Mouse (Mus musculus) heart, postnatal 10 days (tissue): ENCODE measurements around the gene Sept8. TPM values are rescaled to one million over a fixed set of nuclear protein-coding genes. Genes with fewer than 3 reads are reported as not detected.

Experiments used
- DNase-seq, 2 experiments: peaks; one replicate each; pipeline ENCODE4 v3.0.0; 2021
- intact Hi-C: fragments of 180-260 bp; cut with DNase I; formaldehyde crosslinking; loops from one replicate; pipeline ENCODE4 v1.15.1; 2025
- total RNA-seq, 2 experiments: library from RNA; stranded (reverse); gene quantifications; 2 replicates each; pipeline ENCODE4 v1.2.3; 2021

The Sept8 gene
- total RNA-seq, result 10 to 100 TPM; 62.5 to 62.7 TPM

DNA sequence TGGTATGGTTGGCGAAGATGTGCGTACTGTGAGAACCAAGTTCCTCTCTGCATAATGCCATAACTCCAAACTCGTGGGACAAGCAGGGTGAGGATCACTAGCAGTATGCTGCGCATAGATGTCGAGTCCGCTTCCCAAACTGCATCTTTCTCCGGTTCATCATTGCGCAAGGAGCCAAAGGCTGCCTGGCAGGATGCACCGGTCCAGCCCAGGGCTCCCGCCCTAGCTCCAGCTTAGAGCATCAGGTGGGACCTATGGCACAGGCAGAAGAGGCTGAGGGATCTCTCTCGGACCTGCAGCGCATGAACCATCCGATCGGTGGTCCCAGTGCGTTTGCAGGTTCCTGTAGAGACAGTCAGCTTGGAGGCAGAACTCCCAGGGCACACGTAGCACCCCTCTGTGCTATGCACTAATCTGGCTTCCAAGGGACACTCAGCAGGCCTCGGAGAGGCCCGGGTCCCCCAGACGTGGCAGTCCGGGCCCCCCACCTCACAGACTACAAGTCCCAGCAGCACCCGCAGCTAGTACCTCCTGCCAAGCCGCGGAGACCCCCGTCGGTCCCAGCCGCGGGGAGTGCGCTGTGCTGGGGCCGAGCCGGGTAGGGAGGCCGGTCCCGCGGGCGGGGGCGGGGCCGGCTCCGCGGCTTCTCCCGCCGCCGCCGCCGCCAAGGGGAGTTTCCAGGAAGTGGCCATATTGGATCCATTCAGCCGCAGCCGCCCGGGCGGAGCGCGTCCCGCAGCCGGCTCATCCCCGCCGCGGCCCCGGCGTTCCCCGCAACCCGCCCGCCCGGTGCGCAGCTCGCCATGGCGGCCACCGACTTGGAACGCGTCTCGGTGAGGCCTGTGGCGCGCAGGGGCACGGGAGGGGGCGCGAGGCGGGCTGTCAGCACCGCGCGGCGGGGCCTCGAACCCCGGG is at the start of gene Sept8:
Gene Sept8 (plus strand): TSS at position 51 of the 915 bp plus-strand sequence.
- DNase-seq, result peak; percentile 68 to 74
- intact Hi-C loops, result no loop called here

DNA sequence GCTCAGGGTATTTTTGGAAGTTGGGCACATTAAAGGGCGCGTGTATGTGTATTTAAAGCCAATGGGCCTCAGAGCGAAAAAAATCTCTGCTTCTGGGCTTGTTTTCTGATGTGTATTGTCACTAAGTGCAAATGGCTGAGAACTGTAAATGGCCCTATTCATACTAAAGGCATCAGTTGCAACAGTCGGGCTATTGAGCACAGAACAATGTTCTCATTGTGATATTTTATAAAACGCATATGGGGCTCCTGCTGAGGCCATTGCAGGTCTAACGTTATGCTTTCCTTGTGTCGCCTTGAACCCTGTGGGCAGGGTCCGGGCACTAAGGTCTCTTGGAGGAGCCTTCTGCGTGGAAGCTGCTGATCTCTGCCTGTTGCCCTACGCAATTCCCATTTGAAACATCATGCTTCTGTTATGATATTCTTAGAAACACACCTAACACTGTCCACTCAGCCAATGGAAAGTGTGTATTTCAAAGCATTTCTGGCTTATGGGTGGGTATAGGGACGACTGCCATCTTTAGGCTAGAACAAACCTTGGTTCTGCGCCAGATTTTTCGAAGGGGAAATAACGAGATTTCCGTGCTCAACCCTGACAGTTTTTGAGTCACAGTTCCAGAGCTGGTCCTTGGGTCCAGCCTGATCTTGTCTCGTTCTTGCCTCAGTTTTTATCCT is 49.6 kb upstream of the Sept8 start:
- intact Hi-C loops, result loop anchor here (1.0 to 5.0 kb wide), 2 partner anchors 57 to 156 kb away; no protein-coding TSS in a partner anchor
- DNase-seq, result no peak

DNA sequence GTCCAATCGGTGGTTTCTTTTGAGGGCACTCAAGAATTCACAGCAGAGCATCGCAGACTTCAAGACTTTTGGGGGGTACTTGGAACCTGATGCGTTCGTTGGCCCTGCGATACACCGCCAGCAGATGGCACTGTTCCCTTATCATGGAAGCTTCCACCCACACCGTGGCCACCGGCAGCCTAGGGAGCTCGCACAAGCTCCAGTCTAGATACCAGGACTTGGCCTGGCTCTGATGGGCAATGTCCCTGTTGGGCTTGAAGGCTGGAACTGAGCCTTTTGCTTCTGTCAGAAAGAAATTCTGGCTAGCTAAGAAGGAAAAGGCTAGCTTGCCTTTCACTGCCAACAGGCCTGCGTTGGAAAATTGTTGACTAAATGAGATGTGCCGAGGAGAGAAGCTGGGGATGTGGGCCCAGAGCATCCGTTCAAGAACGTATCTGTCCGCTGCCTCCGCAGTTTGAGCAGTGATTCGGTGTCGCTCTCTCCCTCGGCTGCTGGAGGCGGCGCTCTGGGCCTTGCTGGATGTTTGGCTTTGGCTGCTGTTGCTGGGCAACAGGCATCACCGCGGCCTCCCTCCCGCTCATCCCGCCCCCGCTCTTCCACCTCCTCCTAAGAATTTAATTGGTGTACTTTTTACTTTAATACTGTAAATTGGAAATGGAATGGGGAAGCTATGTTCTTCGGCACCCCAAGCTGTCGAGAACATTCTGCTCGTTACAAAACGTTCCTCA is 48.9 kb upstream of the Sept8 start, which contains the start of gene Gm9837:
Gene Gm9837 (minus strand): TSS at position 512 of the 728 bp plus-strand sequence.
- peak; percentile 93 to 95 for DNase-seq
- intact Hi-C loops, result loop anchor here (1.0 to 5.0 kb wide), 7 partner anchors 41 to 267 kb away; partner anchors contain the start of gene Kif3a

DNA sequence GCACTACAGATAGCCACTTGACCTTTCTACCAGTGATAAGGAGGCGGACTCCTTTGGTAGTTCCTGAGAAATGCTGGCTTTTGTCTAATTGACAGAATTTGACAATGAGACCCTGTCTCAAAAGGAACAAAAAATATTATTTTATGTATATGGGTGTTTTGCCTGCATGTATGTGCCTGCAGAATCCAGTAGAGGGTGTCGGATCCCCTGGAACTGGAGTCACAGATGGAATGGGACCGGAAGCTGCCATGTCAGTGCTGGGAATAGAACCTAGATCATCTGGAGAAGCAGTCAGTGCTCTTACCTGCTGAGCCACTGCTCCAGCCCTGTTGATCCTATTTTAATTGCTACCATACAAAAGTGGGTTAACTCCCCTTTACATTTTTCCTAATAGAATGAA is 46.3 kb upstream of the Sept8 start:
- intact Hi-C loops, result loop anchor here (5.0 kb wide), 1 partner anchor 95 kb away; the partner anchor contains the start of gene Kif3a
- DNase-seq, result no peak

DNA sequence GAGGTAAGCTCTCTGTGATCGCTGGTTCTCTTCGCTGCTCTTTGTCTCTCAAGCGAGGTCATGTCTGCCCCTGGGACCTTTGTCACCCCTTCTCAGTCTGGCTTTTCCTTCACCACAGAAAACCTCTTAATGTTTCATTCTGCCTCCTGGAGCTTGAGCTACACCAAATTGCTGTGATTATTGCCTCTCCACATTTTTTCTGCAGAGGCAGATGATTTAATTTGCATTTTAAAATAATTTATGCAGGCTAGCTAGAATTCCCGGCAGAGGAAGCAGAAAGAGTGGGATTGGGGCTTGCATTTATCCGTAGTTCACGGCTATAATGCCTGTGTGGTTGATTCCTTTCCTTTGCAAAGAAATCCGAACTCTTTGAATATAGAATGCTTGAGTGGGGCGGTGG is 43.4 kb upstream of the Sept8 start:
- no peak for DNase-seq
- intact Hi-C loops, result no loop called here

DNA sequence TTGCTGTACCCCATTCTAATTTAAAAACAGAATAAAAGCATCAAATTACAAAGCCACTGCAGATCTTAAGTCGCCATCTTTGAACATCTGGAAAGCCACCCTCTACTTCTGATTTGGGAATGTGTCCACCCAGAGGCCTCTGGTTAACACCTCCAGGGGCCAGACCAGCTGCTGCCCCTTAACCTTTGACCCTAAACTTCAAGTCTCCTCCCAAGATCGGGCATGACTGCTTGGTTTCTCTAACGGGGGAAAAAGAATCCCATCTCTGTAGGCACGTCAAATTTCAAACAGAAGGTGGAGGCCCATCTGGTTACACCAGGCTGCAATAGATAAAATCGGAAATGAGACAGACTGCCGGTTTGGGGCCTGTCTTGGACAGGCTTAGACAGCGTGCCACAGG is 41.2 kb upstream of the Sept8 start:
- DNase-seq, result no peak
- intact Hi-C loops, result no loop called here

DNA sequence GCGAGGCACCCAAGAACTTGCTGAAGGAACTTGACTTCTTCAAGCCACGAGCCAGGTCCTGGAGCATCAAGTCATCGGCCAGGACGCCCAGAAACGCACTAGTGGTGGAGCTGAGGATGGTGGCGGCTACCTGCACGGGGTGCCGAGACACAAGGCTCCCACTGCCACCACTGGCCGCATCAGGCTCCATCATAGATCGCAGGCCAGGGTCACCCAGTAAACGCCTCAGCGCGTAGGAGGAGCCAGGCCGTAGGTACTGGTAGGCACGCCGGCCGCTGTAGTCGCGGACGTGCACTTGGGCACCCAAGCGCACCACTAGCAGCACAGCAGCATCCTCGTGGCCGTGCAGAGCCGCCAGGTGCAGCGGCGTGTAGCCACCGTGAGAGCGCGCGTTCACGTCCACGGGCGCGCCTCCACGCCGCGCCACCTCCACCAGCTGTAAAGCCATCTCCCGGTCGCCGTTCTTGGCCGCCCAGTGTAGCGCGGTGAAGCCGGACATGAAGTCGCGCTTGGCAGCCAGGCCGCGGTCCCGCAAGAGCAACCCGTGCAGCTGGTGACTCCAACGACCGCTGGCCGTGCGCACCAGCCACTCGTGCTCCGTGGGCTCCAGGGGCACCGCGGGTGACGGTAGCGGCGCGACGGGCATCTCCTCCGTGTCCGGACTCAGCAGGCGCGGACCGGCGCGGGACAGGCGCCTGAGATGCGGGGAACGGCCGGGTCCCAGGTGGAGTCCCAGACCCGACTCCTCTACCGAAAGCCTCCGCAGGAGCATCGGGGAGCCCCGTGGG is 40.5 kb upstream of the Sept8 start:
- intact Hi-C loops, result no loop called here
- DNase-seq, result no peak

DNA sequence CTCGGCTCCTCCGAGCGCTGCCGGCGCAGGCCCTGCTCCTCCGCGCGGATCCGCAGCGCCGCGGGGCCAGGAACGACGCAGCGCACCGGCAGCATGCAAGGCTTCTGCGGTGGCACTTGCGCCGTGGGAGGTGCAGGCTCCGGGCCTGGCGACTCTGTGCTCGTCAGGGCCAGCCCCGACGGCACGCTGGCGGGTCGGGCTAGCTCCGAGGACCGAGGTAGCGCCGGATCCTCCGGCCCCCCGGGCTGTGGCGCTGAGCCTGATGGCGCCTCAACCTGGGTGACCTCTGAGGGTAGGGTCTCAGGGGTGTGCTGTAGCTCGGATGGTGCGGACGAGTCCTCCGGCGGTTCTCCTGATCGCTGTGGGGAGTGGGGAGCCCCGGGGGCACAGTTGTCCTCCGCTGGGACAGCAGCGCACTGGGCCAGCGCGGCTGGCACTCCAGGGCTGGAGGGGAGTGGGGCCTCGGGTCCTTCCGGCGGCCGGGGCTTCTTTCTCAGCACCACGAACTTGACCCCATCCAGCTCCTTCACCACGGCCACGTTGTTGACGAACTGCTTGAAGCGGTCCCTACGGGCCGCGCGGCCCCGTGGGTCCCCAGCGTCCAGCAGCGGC is 39.8 kb upstream of the Sept8 start:
- intact Hi-C loops, result no loop called here
- DNase-seq, result no peak

DNA sequence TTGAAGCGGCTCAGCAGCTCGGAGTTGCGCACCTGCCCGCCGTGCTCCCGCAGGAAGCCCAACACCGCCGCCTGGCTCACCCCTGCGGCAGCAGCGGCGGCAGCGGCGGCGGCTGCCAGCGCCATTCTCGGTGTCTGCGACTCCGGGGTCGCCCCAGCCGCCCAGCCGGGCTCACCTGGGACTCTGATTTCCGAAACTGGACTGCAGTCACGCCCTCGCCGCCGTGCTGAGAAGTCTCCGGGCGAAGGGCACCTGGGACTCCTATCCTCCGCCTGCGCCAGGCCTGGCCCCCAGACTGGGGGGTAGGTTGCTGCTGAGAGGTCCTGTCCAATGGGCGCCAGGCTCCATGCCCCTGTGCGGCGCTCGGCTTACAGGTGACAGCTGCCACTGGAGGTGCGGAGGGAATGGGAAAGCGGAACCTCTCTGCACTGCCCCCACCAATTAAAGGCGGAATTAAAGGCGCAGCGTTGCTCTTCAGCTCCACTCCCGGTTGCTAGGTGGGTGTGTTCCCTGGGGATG is 39.2 kb upstream of the Sept8 start, which contains the start of the genes Gm9945 and Sowaha:
Gene Gm9945 (plus strand): TSS at position 384 of the 519 bp plus-strand sequence.
Gene Sowaha (minus strand): TSS at position 492 of the 519 bp plus-strand sequence.
- intact Hi-C loops, result no loop called here
- DNase-seq, result no peak

DNA sequence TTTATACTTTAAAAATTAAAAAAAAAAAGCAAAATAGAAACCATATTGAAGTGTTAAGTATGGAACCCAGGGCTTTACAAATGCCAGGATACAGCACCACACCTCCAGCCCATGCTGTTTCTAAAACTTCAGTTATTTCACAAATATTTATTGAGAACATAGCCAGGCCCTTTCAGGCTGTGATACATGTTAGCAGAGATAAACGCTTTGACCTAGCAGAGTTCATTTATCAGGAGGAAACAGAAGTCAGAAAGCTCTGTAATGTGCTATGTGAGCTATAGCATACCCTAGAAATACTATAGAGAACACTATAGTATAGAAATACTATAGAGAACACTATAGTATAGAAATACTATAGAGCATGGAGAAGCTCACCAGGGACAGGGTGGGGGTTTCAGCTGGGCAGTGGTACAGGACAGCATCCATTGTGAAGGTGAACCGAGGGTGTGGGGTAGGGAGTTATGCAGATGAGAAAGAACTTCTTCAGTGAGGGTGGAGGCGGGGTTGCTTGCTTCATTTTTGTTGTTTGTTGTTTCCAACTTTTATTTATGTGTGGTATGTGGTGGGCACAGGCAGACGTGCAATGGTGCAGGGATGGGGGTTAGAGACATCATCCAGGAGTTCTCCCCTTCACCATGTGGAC is 37.8 kb upstream of the Sept8 start:
- DNase-seq, result no peak
- intact Hi-C loops, result no loop called here

DNA sequence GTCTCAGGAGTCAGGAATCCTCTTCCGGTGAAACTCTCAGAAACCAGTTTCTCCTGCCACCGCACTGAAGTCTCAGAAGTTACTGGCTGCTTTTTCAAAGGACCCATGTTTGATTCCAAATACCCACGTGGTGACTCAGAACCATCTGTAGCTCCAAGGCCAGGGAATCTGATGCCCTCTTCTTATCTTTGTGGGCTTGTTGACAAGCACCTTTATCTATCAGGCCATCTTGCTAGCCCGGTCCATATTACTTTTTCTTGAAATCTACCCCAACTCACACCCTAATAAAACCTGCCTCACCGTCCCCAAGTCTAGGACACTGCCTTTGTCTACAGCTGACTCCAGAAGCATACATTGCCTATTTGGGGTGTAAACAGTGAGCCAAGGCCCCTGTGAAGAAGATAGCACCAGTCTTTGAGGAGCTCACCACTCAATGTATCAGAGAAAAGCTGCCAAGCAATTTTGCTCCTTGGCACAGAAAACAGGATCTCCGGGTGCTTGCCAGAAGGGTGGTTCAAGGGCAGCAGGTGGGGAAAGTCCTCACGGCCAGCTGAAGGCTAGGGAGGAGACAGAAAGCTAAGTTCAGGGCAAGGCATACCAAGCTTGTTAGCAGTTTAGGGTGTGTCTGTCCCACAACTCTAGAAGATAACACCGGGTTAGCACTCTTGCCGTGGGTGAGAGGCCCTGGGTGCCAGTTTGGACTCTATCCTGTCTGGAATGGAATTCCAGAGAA is 35.7 kb upstream of the Sept8 start:
- intact Hi-C loops, result no loop called here
- no peak for DNase-seq

DNA sequence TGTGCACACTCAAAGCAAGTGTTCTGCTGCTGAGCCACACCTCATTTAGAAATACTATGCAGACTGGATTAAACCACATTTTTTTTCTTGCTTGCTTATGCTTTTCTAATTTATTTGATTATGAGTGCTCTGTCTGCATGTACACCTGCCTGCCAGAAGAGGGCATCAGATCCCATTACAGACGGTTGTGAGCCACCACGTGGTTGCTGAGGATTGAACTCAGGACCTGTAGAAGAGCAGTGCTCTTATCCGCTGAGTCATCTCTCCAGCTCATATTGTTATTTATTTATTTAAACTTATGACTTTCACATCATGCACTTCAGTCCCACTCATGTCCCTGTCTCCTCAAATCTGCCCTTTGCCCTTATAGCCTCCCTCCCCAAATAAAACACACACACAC is 33.3 kb upstream of the Sept8 start:
- intact Hi-C loops, result no loop called here
- DNase-seq, result no peak

DNA sequence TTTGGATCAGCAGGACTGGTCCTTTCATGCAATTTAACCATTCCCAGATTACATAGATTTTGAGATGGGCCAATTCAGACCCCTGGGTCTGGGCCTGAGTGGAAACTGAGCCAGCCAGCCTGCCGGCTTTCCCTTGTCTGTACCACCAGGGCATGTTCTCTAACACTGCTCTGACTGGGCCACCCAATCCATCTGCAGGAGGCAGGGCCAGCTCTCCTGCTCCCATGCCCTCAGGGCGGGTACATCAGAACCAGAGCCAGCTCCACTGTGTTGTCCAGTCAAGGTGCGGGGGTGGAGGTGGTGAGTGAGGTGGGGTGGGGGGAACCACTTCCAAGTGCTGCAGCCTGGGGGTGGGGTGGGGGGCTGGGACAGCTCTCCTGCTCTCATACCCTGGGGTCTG is 32.7 kb upstream of the Sept8 start:
- intact Hi-C loops, result no loop called here
- no peak for DNase-seq

DNA sequence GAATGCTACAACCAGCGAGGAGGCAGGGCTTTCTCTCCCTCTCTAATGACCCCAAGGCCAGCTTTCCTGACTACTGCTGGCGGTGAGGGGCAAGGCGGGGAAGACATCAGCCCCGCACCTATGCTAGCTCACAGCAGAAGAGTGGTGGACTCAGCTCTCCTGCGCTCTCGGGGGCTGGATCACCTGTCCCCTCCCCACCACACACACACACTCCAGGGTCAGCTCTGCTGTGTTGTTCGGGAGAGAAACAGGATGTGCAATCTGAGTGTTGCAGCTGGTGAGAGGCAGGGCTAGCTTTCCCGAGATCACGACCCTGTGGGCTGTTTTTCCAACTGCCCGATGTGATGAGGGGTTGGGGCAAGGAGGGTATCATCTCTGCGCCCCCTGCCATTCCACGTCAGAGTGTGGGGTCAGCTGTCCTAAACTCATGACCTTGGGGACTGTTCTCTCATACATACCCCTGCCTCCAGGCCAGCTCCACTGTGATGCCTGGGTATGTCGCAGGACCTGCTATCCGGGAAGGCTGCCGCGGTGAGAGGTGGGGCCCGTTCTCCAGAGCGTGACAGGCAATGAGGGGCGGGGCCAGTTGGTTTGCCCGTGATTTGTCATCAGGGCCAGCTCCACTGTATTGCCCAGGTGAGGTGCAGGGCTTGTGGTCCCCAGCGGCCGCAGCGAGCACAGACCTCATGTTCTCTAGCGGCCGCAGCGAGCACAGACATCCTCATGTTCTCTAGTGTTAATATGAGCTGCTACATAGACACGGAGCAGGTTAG is 32.0 kb upstream of the Sept8 start:
- intact Hi-C loops, result no loop called here

DNA sequence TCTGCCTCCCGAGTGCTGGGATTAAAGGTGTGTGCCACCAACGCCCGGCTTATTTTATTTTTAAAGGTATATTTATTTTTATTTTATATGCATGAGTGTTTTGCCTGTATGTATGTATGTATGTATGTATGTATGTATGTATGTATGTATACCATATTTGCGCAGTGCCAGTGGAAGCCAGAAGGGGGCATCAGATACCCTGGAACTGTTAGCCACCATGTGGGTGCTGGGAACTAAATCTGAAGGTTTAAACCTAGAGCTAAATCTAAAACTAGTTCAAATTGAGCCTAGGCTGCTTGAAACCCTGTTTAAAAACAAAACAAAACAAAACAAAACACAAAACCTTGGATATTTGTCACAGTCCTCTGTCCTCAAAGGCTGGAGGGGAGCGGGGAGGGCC is 30.1 kb upstream of the Sept8 start:
- intact Hi-C loops, result no loop called here
- DNase-seq, result no peak

More for the DNA sequence above, 32.0 kb upstream of the Sept8 start:
- no peak for DNase-seq

DNA sequence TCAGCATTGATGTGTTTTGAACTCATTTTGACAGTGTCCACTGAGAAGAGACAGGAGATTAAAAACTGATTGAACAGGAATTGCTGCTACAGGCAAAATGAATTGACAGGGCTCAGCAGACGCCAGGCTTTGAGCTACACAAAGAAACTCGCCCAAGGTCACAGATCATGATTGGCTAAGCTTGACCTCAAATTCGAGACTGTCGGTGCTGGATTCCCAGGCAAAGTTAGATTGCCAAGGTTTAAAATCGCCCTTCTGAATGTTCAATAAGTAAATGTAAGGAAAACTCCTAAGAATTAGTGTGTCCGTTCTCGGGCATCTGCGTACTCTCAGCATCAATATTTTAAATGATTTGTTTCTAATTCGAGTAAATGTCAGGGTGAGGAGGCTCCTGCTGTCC is 29.6 kb upstream of the Sept8 start:
- DNase-seq, result no peak
- intact Hi-C loops, result no loop called here

DNA sequence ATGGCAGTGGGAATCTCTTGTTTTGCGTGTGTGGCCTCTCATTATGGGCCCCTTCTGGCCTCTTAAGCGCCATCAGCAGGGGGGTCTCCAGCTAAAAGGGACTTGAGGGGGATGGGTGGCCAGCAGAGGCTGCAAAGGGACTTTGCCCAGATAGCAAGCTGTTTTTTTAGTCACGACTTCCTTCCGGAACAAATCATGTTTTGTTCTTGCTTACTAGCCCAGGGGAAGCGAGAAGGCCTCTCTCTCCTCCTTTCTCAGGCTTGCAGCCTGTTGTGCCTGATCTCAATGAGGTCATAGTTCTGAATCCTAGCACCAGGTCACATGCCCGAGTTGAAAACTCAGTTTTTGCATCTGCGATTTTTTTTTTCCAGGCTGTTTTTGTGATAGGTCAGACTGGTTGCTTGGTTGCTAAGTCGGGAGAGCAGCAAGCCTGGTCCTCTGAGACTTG is 27.1 kb upstream of the Sept8 start:
- intact Hi-C loops, result no loop called here
- peak in 1 of 2 experiments; percentile 51 for DNase-seq
